Mouse (Mus musculus) T-helper 2 cell (primary cell): Measurements from ENCODE around the gene Hoxb4.

Experiments
- in situ Hi-C: fragments of 300-600 bp; cut with MboI, MseI; formaldehyde crosslinking; loops from one replicate; pipeline ENCODE4 v1.15.1; 2025; ENCODE audit warnings: high pct_unique_total_duplicates

The Hoxb4 gene

GRCm38 (mm10) chr11:96349491-96350340 lies 31.6 kb downstream of the Hoxb4 start:
- in situ Hi-C loops, result no loop called here

- in situ Hi-C loops, result no loop called here
Measured at GRCm38 (mm10) chr11:96350341-96350624, 32.2 kb downstream of the Hoxb4 start, which contains the start of gene Hoxb2. Gene Hoxb2 (plus strand): TSS chr11:96350525.

DNA sequence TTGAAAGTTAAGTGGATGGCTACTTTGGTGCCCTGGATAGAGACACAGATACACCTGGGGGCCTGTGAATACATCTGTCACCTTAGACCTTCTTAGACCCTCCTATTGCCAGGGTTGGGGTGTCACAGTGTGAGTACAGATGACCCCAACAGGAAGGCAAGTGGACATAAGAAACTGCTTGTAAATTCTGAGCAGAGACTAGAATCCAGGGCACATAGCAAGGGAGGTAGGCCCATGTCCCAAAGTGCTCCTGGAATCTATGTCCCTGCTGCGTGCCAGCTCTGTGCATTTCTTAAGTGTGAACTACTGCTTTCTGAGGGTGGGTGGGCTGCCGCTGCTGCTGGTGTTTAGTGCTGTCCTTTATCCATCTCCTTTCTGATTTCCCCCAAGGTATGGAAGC lies 32.7 kb downstream of the Hoxb4 start:
- in situ Hi-C loops, result no loop called here

GRCm38 (mm10) chr11:96351312-96351711 lies 33.2 kb downstream of the Hoxb4 start:
- in situ Hi-C loops, result no loop called here

DNA sequence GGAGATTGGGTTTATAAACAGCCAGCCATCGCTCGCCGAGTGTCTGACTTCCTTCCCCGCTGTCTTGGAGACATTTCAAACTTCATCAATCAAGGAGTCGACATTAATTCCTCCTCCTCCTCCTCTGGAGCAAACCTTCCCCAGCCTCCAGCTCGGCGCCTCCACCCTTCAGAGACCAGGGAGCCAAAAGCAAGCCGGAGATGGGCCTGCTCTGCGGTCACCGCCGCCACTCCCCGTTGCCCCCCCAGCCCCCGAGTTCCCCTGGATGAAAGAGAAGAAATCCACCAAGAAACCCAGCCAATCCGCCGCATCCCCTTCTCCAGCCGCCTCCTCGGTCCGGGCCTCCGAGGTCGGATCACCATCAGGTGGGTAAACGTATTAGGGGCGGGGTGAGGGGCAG lies 33.8 kb downstream of the Hoxb4 start:
- in situ Hi-C loops, result no loop called here

DNA sequence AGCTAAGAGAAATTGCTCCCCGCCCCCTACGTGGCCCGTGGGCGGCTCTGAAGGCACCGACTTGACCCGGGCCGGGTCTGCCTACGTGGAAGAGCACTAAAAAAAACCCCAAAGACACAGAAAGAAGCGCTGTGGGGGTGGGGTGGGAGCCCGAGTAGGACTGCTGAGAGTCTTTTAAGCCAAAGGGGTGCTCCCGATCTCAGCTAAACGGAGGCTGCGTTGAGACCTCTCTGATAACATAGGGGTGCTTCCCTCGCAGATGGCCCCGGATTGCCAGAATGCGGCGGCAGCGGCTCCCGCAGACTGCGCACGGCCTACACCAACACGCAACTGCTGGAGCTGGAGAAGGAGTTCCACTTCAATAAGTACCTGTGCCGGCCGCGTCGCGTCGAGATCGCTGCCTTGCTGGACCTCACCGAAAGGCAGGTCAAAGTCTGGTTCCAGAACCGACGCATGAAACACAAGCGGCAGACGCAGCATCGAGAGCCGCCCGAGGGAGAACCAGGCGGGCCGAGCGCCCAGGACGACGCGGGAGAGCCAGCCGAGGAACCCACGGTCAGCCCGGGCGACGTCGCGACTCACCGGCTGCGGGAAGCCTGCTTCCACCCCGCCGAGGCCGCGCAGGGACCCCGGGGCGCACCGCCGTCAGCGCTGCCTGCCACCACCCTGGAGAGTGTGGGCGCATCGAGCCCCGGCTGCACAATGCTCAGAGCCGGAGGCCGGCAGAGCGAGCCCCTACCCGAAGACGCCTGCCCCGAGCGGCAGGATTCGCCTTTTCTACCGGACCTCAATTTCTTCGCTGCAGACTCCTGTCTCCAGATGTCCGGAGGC lies 34.8 kb downstream of the Hoxb4 start:
- in situ Hi-C loops, result no loop called here

DNA sequence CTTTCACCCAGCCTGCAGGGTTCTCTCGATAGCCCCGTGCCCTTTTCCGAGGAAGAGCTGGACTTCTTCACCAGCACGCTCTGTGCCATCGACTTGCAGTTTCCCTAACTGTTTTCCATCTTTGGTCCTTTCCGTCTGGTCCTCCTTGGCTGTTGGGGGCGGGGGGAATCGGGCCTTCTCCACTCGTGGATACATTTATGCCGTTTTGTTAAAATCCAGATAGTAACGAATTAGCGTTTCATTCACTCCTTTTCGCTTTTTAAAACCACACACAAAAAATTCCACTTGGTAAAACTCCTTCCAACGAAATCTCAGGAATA lies 35.4 kb downstream of the Hoxb4 start:
- in situ Hi-C loops, result no loop called here

GRCm38 (mm10) chr11:96353939-96354338 lies 35.9 kb downstream of the Hoxb4 start:
- in situ Hi-C loops, result no loop called here

DNA sequence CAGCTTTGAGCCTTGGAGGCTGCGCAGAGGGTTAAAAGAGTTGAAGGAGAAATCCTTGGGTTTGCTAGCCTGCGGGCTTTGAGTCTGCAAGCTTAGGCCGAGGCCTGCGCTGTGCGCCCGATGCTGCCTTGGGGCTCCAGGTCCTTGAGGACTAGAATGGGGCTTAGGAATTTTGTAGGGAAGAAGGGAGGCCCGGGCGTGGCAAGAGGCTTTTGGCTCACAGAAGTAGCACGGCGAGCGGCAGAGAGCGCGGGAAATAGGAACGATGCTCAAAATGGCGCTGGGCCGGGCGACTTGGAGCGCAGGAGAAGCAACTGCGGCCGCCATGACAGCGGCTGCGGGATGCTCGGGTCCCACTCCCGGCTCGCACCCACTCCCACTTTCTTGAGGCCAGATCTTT lies 36.3 kb downstream of the Hoxb4 start:
- in situ Hi-C loops, result no loop called here

DNA sequence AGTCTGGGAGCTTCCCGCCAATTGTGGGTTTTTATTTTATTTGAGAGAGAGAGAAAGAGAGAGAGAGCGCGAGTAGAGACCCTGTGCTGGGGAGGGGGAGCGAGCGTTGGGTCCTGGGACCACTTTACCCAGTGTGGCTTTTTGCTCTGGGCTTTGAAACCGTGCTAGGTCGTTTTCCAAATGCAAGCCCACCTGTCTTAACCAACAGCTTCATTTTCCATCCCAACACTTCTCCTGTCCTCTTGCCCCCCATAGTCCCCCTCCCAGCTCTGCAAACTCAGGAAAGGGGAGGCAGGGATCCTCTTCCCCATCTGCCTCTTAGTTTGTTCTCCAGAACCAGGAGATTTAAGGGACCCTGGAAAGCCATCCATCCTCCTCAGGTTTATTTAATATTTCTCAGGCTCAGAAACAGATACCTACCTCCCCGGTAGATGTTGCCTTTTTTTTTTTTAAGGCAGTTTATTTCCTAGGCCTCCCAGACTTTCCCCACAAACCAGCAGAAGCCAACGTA lies 36.8 kb downstream of the Hoxb4 start:
- in situ Hi-C loops, result loop anchor here (5.0 kb wide), 1 partner anchor 78 kb away; no protein-coding TSS in a partner anchor

GRCm38 (mm10) chr11:96363807-96364206 lies 45.7 kb downstream of the Hoxb4 start:
- in situ Hi-C loops, result no loop called here

DNA sequence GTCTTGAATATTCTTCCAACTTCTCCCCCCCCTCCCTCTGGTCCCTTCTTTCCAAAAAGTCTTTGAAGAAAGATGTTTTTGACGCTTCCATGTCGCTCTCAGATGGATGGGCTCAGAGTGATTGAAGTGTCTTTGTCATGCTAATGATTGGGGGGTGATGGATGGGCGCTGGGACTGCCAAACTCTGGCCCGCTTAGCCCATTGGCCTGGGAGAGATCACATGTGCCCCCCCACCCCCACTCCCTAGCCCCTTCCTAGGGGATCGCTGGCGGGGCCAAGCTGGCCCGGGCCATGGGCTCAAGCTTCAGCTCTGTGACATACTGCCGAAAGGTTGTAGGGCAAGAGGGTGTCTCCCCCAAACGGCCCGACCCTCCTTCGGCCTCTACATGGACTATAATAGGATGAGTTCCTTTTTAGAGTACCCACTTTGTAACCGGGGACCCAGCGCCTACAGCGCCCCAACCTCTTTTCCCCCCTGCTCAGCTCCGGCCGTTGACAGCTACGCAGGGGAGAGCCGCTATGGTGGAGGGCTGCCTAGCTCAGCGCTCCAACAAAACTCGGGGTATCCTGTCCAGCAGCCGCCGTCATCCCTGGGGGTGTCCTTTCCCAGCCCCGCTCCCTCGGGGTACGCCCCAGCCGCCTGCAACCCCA lies 47.5 kb downstream of the Hoxb4 start, which contains the start of gene Hoxb1:
Gene Hoxb1 (plus strand): TSS at position 312 of the 651 bp plus-strand sequence.
- in situ Hi-C loops, result no loop called here

DNA sequence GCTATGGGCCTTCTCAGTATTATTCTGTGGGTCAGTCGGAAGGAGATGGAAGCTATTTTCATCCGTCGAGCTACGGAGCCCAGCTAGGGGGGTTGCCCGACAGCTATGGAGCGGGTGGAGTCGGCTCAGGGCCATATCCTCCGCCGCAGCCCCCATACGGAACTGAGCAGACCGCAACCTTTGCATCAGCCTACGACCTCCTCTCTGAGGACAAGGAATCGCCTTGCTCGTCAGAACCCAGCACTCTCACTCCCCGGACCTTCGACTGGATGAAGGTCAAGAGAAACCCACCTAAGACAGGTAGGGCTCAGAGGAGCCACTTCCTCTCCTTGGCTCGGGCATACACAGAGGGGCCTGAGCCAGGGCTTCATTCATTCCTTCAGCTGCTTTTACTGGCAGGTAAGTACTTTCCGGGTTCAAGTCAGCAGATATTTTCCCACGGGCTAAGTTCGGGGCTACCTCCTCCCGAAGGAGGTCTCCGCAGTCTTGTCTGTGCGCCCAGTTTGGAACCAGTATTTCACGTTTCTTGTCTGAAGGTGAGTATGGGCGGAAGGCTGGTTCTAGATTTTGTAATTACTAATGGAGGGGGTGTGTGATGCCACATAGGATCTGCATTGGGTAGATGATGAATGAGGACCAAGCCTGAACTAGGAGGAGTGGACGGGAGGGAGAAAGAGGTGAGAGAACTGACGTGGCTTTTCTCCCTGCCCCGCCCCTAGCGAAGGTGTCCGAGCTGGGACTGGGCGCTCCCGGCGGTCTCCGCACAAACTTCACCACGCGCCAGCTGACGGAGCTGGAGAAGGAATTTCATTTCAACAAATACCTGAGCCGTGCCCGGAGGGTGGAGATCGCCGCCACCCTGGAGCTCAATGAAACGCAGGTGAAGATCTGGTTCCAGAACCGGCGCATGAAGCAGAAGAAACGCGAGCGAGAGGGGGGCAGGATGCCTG lies 48.3 kb downstream of the Hoxb4 start:
- in situ Hi-C loops, result no loop called here

DNA sequence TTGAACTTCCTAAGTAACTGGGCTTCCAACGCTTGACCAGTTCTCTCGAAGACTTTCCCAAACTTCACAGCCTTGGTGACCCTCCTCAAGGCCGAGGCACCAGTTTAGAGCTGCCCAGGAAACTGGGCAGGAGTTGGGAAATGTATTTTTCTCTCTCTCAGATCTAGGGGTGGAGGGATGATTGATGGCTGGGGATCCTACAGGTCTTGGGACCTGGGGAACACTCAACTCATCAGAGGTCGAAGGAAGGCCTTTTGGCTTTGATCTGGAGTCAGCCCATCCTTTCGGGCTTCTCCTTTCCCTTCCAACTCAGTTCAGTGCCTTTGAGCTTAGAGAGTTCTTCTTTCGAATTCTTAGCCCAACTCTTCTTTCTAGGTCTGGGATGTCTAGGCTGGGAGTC lies 49.1 kb downstream of the Hoxb4 start:
- in situ Hi-C loops, result no loop called here

GRCm38 (mm10) chr11:96368686-96369085 lies 50.6 kb downstream of the Hoxb4 start:
- in situ Hi-C loops, result no loop called here

- in situ Hi-C loops, result no loop called here
Measured at GRCm38 (mm10) chr11:96369140-96369539, 51.1 kb downstream of the Hoxb4 start.
